Mouse (Mus musculus) gastrocnemius, adult 18-20 months (tissue): ENCODE measurements around the gene Olfr1123. TPM values are rescaled to one million over a fixed set of nuclear protein-coding genes. Genes with fewer than 3 reads are reported as not detected.
"Not testable (repeated sequence)": the region's sequence is repeated elsewhere in the genome, so short reads cannot be mapped to it uniquely, and the experiment has no call there.

Experiments used
- DNase-seq: peaks from one replicate; pipeline ENCODE4 v3.0.0; 2021; ENCODE audit warnings: low spot score
- long read RNA-seq, 2 experiments: library from polyadenylated mRNA; stranded (forward); transcript quantifications; one replicate each; pipeline ENCODE4 v2.0.0; 2021
- total RNA-seq, 2 experiments: library from RNA; stranded (reverse); gene quantifications; 2 replicates each; pipeline ENCODE4 v1.2.3; 2021

Olfr1123 gene
- total RNA-seq: not detected
- long read RNA-seq, experiment 1: 0 reads
- long read RNA-seq, experiment 2: 0 reads

- DNase-seq: no peak
Measured at GRCm38 (mm10) chr2:87416335-87416734, at the start of gene Olfr1123. Olfr1123 (plus strand) TSS chr2:87416635.

DNA sequence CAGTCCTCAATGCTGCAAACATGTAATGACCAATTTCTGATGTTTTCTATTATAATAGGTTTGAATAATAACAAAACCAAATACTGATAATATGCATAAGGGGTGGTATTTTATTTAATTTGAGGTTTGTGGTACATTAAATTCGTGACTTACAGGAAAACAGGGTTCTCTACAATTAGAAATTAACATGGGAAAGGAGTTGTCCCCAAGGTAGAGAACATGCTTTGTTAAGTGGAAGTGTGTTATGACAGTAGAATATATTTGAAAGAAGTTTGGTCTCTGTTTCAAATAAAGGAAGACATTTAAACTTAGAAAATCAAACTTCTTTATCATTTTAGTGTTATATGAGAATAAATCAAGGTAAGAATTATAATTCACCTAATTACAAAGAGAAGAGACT is 46.8 kb upstream of the Olfr1123 start, which contains the start of gene Olfr1121:
Olfr1121 (plus strand) TSS at position 301 of the 400 bp plus-strand sequence.
- no peak for DNase-seq

DNA sequence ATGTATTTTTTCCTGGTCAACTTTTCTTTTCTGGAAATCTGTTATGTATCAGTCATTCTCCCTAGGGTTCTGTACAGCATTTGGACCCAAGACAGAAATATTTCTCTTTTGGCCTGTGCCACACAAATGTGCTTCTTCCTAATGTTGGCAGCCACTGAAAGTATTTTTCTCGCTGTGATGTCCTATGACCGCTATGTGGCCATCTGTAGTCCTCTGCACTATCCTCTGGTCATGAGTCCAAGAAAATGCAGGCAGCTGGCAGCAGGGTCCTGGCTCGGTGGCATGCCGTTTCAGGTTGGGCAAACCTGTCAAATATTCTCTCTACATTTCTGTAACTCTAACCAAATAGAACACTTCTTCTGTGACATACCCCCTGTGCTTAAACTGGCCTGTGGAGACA is 44.7 kb upstream of the Olfr1123 start:
- DNase-seq: no peak

- no peak for DNase-seq
Measured at GRCm38 (mm10) chr2:87383935-87384334, 32.5 kb upstream of the Olfr1123 start.

GRCm38 (mm10) chr2:87385549-87385948 is 30.9 kb upstream of the Olfr1123 start, which contains the start of gene Olfr1122:
Olfr1122 (plus strand) TSS chr2:87385849.
- DNase-seq: no peak

GRCm38 (mm10) chr2:87393605-87394004 is 22.8 kb upstream of the Olfr1123 start:
- not testable (repeated sequence) for DNase-seq

DNA sequence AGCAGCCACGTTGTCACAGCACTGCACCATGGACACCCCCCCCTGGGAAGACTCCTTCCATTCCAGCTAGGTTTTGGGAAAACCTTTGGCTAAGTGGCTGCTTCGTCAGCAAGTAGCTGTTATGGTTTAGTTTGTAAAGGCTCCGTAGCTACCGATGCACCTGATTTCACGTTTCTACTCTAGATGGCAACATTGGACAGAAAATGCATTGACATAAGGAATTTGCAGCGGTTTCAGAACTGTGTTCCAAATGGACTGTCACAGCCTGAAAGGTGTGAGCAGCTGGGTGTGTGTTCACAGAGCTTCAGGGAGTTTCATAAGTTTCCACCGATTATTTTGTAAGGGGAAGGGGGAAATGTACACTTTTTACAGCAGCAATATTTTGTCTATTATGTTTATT is 21.7 kb upstream of the Olfr1123 start:
- not testable (repeated sequence) for DNase-seq

- DNase-seq: no peak
Measured at GRCm38 (mm10) chr2:87429975-87430374, 13.5 kb downstream of the Olfr1123 start, which contains the start of gene Olfr1124. Olfr1124 (plus strand) TSS chr2:87430275.

GRCm38 (mm10) chr2:87437731-87438130 is 21.3 kb downstream of the Olfr1123 start:
- DNase-seq: no peak

GRCm38 (mm10) chr2:87453662-87454061 is 37.2 kb downstream of the Olfr1123 start, which contains the start of gene Olfr1126:
Olfr1126 (plus strand) TSS chr2:87453962.
- no peak for DNase-seq

GRCm38 (mm10) chr2:87461769-87462168 is 45.3 kb downstream of the Olfr1123 start:
- DNase-seq: no peak

Other genes with a start within 250 kb of the Olfr1123 start
- gene Olfr1112, start 228.8 kb upstream of the Olfr1123 start, total RNA-seq: not detected
- not detected for gene Olfr1113, start 207.7 kb upstream of the Olfr1123 start, total RNA-seq
- not detected for gene Olfr1115, start 168.6 kb upstream of the Olfr1123 start, total RNA-seq
- gene Olfr1116, start 149.1 kb upstream of the Olfr1123 start, total RNA-seq: not detected
- gene Olfr1118, start 109.1 kb upstream of the Olfr1123 start, total RNA-seq: not detected
- gene Olfr1120, start 61.8 kb upstream of the Olfr1123 start, total RNA-seq: not detected
- not detected for gene Olfr1121, start 46.7 kb upstream of the Olfr1123 start, total RNA-seq
- under 1 TPM in 1 of 2 experiments, not detected in 1; 0.05 TPM for gene Olfr1122, start 30.8 kb upstream of the Olfr1123 start, total RNA-seq
- not detected for gene Olfr1124, start 13.6 kb downstream of the Olfr1123 start, total RNA-seq
- not detected for gene Olfr1126, start 37.3 kb downstream of the Olfr1123 start, total RNA-seq
- gene Pramel7, start 80.5 kb downstream of the Olfr1123 start, total RNA-seq: not detected
- gene Pramel6, start 89.9 kb downstream of the Olfr1123 start, total RNA-seq: not detected
- gene Olfr153, start 115.2 kb downstream of the Olfr1123 start, total RNA-seq: not detected
- not detected for gene Olfr1128, start 128.9 kb downstream of the Olfr1123 start, total RNA-seq
- gene Olfr1129, start 157.3 kb downstream of the Olfr1123 start, total RNA-seq: not detected
- not detected for gene Olfr1130, start 189.6 kb downstream of the Olfr1123 start, total RNA-seq
- gene Olfr1131, start 210.5 kb downstream of the Olfr1123 start, total RNA-seq: not detected
- gene Olfr1132, start 220.9 kb downstream of the Olfr1123 start, total RNA-seq: not detected
- not detected for gene Olfr1133, start 230.7 kb downstream of the Olfr1123 start, total RNA-seq
- not detected for gene Olfr1134, start 241.8 kb downstream of the Olfr1123 start, total RNA-seq